Mouse (Mus musculus) heart, embryonic 16.5 days (tissue): ENCODE data around the gene Fcgr3. TPM values are rescaled to one million over a fixed set of nuclear protein-coding genes. Genes with fewer than 3 reads are reported as not detected.
"Not testable (repeated sequence)": the region's sequence is repeated elsewhere in the genome, so short reads cannot be mapped to it uniquely, and the experiment has no call there.

Source experiments
- ATAC-seq: fragments of 200-750 bp; cut with Nextera tagmentation; replicated peaks from 2 replicates; pipeline ENCODE4 v1.8.0; 2017; ENCODE audit warnings: moderate number of reproducible peaks; ENCODE audit not compliant: insufficient read depth, low FRiP score; ENCODE audit errors: extremely low read depth
- H3K27ac ChIP-seq: fragments of 300-500 bp; sonication (generic); 2 replicates; pipeline ENCODE4 v1.5.1; 2014; ENCODE audit warnings: mild to moderate bottlenecking, low read length, control low read depth, moderate library complexity
- H3K27me3 ChIP-seq: fragments of 300-500 bp; sonication (generic); 2 replicates; pipeline ENCODE4 v1.6.1; 2014; ENCODE audit warnings: low read length, mixed read lengths; ENCODE audit not compliant: control insufficient read depth, insufficient read depth
- H3K36me3 ChIP-seq: fragments of 300-500 bp; sonication (generic); 2 replicates; pipeline ENCODE4 v1.6.1; 2014; ENCODE audit not compliant: control insufficient read depth, insufficient read depth
- H3K4me1 ChIP-seq: fragments of 300-500 bp; sonication (generic); 2 replicates; pipeline ENCODE4 v1.6.1; 2014; ENCODE audit warnings: low read length, mixed read lengths; ENCODE audit not compliant: control insufficient read depth, insufficient read depth
- H3K4me2 ChIP-seq: fragments of 300-500 bp; sonication (generic); 2 replicates; pipeline ENCODE4 v1.6.1; 2014; ENCODE audit warnings: low read depth, mild to moderate bottlenecking, control low read depth, low read length
- H3K4me3 ChIP-seq: fragments of 300-500 bp; sonication (generic); 2 replicates; pipeline ENCODE4 v1.5.1; 2014; ENCODE audit warnings: mild to moderate bottlenecking, control low read depth, low read length
- H3K9ac ChIP-seq: fragments of 300-500 bp; sonication (generic); 2 replicates; pipeline ENCODE4 v1.6.1; 2014; ENCODE audit warnings: low read length, control low read depth
- H3K9me3 ChIP-seq: fragments of 300-500 bp; sonication (generic); replicated peaks from 2 replicates; pipeline ENCODE4 v1.6.1; 2016; ENCODE audit warnings: low read length; ENCODE audit not compliant: control insufficient read depth
- WGBS: fragments of 180-500 bp; shearing (Covaris S2); extraction: QIAGEN DNeasy Blood & Tissue Kit; methylation state at CpG from one replicate; pipeline ENCODE4 v1.1.7; 2014; 5-methylcytosine and 5-hydroxymethylcytosine counted together
- polyA plus RNA-seq: library from polyadenylated mRNA; unstranded; fragments of >200 nt; fragmentation: Nextera tagmentation; extraction: Ambion mirVana; gene quantifications from 2 replicates; pipeline ENCODE4 v1.2.1, GENCODE M21; 2015

The Fcgr3 gene
- polyA plus RNA-seq, 1 experiment from 2014 or later, result 10.7 TPM

DNA sequence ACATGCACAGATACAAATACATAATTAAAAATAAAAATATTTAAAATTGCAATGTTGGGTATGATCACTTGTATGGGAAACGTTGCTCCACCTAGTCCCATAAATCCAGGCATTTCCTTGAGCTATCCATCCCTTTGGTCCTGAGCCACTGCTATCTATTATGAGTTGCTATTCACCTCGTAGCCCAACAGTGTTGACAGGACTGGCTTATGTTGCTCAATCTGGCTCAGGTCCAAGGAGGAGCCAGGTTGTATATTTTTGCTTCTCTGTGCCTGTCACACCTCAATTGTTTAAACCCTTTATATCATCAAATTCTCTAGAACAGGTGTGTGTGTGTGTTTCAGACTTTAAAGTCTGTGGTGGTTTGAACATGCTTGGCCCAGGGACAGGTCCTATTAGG lies 26.0 kb upstream of the Fcgr3 start:
- Histone ChIP-seq H3K4me2 (no peak overlapping the region), H3K36me3 (no peaks in the 10 kb centered on the region), H3K27me3 (peaks cover 11% of the 10 kb centered on the region), H3K9ac (no peak overlapping the region), H3K4me3 (no peak overlapping the region), H3K27ac (no peak overlapping the region), H3K9me3 (peaks cover 2% of the 10 kb centered on the region; the same call in 1 of the 2 replicates), H3K4me1 (no peaks in the 10 kb centered on the region)
- no peak for ATAC-seq
- 38% methylated on average over 2 of the region's 2 CpGs for whole genome bisulfite sequencing

DNA sequence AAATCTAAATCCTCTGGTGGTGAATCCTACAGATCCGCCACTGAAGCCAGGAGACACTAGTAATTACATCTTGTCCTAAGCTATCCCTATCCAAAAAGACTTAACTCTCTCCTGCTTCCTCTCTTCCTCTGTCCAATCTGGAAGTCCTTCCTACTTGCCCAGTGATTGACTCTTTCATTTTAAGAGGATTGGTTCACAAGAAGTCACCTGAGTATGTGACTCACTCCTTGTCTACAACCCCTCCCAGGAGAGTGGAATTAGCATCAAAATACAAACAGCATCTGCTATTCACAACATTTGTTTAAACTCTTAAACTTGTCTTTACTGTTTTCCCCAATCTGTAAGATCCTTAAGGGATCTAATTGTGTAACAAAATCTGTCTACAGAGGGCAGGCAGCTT lies 25.2 kb upstream of the Fcgr3 start:
- H3K4me1 ChIP-seq, result no peaks in the 10 kb centered on the region
- WGBS, result 92% methylated on average over 1 of the region's 1 CpGs
- no peak for ATAC-seq
- H3K27ac ChIP-seq, result no peak overlapping the region
- no peak overlapping the region for H3K4me2 ChIP-seq
- H3K9ac ChIP-seq, result no peak overlapping the region
- H3K27me3 ChIP-seq, result peaks cover 11% of the 10 kb centered on the region
- H3K4me3 ChIP-seq, result no peak overlapping the region
- H3K9me3 ChIP-seq, result peaks cover 2% of the 10 kb centered on the region; the same call in 1 of the 2 replicates
- H3K36me3 ChIP-seq, result no peaks in the 10 kb centered on the region

DNA sequence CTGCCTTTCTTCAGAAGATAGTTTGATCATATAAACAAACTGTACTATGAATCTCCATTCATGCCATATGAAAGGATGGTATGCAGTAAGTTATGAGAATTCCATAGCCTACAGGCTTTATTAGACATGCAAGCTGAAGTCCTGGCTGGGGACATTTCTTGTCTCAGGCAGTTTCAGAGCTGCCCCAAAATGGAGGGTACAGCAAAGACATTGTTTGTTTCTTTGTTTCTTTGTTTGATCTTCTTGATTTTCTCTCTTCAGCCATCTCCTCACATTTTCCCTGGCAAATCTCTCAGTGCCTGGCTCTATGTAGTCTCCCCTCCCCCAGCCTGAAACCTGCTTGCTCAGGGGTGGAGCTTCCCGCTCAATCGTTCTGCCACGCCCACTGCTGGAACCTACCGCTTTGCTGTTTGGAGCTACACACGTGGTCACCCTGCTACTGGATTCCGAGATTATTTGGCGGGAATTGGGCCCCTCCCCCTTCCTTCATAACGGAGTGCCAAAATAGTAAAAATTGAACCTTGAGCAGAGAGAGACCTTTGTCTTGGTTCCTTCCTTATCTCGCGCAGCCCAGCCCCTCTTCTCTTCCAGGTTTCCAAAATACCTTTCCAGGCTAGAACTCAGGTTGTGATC lies 23.6 kb upstream of the Fcgr3 start:
- ATAC-seq, result not testable (repeated sequence)

DNA sequence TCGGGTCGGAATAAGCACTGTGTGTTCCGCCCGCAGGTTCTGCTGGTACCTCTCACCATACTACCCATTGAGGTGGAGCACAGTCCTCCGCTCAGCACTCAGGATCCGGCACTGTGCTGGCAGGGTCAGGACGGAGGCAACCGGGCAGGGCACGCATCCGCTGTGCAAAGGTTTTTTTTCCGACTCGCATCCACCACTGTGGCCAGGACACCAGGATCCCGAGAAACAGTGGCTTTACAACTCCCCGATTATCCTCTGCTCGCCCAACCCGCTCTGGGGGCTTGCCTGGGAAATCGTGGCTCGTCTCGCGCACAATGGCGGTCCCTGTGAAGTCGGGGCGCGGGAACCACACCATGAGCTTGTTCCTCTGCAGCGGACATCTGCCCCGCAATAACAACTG lies 21.0 kb upstream of the Fcgr3 start:
- no peak overlapping the region for H3K27ac ChIP-seq
- H3K9me3 ChIP-seq, result no peaks in the 10 kb centered on the region
- H3K4me2 ChIP-seq, result peak overlapping the region; percentile 64
- peak overlapping the region; percentile 44 for H3K9ac ChIP-seq
- H3K4me1 ChIP-seq, result no peaks in the 10 kb centered on the region
- no peaks in the 10 kb centered on the region for H3K36me3 ChIP-seq
- ATAC-seq, result no peak
- H3K4me3 ChIP-seq, result peak overlapping the region; percentile 52
- under 1% methylated on average over 26 of the region's 26 CpGs for WGBS
- peaks cover 15% of the 10 kb centered on the region for H3K27me3 ChIP-seq

More for the DNA sequence above, 23.6 kb upstream of the Fcgr3 start:
- peaks cover 11% of the 10 kb centered on the region for H3K27me3 ChIP-seq
- not testable (repeated sequence) for H3K9me3 ChIP-seq, H3K9ac ChIP-seq, H3K4me1 ChIP-seq, H3K36me3 ChIP-seq, H3K27ac ChIP-seq
- WGBS, result 5% methylated on average over 10 of the region's 10 CpGs
- H3K4me3 ChIP-seq, result 0 out of 2 replicates have a peak overlapping the region, but pooled peaks have one; percentile 4
- H3K4me2 ChIP-seq, result peak overlapping the region; percentile 13

DNA sequence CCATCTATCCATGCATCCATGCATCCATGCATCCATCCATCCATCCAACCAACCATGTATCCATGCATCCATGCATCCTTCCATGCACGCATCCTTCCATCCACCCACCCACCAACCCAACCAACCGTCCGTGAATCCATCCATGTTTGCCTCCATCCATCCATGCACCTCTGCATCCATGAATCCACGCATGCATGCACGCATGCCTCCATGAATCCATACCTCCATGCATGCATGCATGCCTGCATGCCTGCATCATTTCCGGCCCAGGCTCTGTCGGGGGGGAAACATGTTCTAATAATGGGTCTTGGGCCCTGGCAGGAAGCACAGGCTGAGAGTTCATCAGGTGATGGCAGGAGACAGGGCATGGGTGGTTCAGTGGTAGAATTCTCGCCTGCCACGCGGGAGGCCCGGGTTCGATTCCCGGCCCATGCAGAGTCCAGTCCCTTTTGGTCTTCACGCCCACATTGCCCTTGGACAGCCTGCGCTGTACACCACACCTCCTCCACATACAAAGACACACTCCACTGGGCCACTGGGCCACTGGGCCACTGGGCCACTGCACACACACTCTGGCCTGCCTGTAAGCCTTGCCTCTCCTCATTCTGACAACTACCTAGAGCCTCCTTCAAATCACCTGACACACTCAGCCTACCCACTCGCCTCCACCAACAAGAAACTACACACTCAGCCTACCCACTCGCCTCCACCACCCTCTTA lies 16.9 kb upstream of the Fcgr3 start:
- peak; percentile 20; the same call in 1 of the 2 replicates for ATAC-seq
- H3K27ac ChIP-seq, H3K9ac ChIP-seq, H3K4me1 ChIP-seq, H3K9me3 ChIP-seq, H3K36me3 ChIP-seq, H3K4me3 ChIP-seq, H3K4me2 ChIP-seq: not testable (repeated sequence)
- peaks cover 17% of the 10 kb centered on the region for H3K27me3 ChIP-seq
- 42% methylated on average over 9 of the region's 17 CpGs for WGBS

DNA sequence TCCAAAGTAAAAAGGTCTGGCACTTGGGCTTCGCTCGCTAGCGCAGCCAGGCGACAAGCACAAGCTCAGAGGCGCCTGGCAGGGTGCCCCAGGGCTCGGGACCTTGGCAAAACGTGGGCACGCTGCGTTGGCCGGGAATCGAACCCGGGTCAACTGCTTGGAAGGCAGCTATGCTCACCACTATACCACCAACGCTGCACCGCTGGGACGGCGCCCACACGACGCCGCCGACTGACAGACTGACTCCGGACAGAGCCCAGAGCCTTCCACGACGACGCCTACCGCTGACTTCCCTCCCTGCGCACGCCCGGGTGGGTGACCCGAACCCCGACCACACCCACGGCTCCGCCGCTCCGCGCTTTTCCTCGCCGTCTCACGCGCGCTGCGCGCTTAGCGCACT lies 15.1 kb upstream of the Fcgr3 start:
- WGBS, result no CpG with 5 or more reads among the region's 43 CpGs
- not testable (repeated sequence) for H3K4me2 ChIP-seq, H3K27ac ChIP-seq, H3K36me3 ChIP-seq, H3K9ac ChIP-seq, H3K4me1 ChIP-seq, H3K4me3 ChIP-seq, H3K9me3 ChIP-seq
- H3K27me3 ChIP-seq, result peaks cover 12% of the 10 kb centered on the region
- ATAC-seq, result peak; percentile 28

DNA sequence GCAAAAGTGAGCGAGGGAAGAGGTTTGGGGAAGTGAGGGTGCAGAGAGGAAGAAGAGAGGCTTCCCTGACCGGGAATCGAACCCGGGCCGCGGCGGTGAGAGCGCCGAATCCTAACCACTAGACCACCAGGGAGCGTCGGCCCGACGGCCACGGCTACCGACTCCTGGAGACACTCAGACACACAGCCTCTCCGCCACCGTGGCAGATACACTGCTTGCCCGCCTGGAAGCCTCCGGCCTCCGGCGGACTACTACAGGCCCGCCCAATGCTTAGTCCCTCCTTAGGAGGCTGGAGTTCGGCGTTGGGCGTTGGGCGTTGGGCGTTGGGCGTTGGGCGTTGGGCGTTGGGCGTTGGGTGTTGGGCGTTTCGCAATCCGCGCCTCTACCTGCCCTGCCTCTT lies 14.6 kb upstream of the Fcgr3 start:
- H3K27ac ChIP-seq, H3K9me3 ChIP-seq, H3K9ac ChIP-seq, H3K4me1 ChIP-seq, H3K4me3 ChIP-seq, H3K4me2 ChIP-seq, H3K36me3 ChIP-seq: not testable (repeated sequence)
- 0% methylated on average over 1 of the region's 35 CpGs for WGBS
- peak; percentile 29 for ATAC-seq
- peaks cover 13% of the 10 kb centered on the region for H3K27me3 ChIP-seq

DNA sequence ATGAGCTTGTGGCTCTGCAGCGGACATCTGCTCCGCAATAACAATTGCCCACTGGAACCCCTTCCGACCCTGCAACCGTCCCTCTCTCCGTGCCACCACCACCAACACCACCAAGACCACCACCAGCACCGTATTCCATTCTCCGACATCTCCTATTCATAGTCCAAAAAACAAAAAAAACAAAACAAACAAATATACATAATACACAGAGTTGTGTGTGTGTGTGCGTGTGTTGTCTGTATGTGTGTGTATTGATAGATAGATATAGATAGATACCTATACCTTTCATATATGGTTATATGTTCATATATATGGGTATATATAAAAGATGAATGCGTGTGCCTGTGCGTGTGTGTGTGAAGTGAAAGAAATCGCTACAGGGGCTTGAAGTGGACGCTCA lies 13.7 kb upstream of the Fcgr3 start:
- peaks cover 20% of the 10 kb centered on the region for H3K27me3 ChIP-seq
- H3K27ac ChIP-seq, H3K9ac ChIP-seq, H3K36me3 ChIP-seq, ATAC-seq, H3K9me3 ChIP-seq, H3K4me1 ChIP-seq: not testable (repeated sequence)
- H3K4me2 ChIP-seq, result peak overlapping the region; percentile 54; the same call in 1 of the 2 replicates
- WGBS, result 25% methylated on average over 11 of the region's 12 CpGs
- peak overlapping the region; percentile 23; the same call in 1 of the 2 replicates for H3K4me3 ChIP-seq

DNA sequence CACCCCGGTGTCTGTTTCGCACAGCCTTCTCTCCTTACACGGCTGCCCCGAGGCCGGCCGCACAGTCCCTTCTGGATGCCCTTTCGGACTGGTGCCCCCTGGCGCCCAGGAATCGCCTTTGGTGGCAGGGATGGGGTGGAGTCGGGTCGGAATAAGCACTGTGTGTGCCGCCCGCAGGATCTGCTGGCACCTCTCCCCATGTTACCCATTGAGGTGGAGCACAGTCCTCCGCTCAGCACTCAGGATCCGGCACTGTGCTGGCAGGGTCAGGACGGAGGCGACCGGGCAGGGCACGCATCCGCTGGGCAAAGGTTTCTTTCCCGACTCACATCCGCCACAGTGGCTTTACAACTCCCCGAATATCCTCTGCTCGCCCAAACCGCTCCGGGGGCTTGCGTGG lies 13.2 kb upstream of the Fcgr3 start:
- not testable (repeated sequence) for H3K4me1 ChIP-seq

More for the DNA sequence above, 13.2 kb upstream of the Fcgr3 start:
- peak; percentile 5 for ATAC-seq
- not testable (repeated sequence) for H3K36me3 ChIP-seq, H3K9ac ChIP-seq, H3K9me3 ChIP-seq, H3K27ac ChIP-seq
- peak overlapping the region; percentile 36; the same call in 1 of the 2 replicates for H3K4me2 ChIP-seq
- peaks cover 20% of the 10 kb centered on the region for H3K27me3 ChIP-seq
- WGBS, result 2% methylated on average over 15 of the region's 27 CpGs
- H3K4me3 ChIP-seq, result 0 out of 2 replicates have a peak overlapping the region, but pooled peaks have one; percentile 14
